Mouse (Mus musculus) embryo, embryonic 9.5 days (tissue): ENCODE results near the gene Trio.
"Not testable (repeated sequence)": the region's sequence is repeated elsewhere in the genome, so short reads cannot be mapped to it uniquely, and the experiment has no call there.

ENCODE experiments used
- DNase-seq: peaks from one replicate; pipeline ENCODE4 v3.0.0-alpha.2; 2017; ENCODE audit errors: extremely low spot score

Trio gene

DNA sequence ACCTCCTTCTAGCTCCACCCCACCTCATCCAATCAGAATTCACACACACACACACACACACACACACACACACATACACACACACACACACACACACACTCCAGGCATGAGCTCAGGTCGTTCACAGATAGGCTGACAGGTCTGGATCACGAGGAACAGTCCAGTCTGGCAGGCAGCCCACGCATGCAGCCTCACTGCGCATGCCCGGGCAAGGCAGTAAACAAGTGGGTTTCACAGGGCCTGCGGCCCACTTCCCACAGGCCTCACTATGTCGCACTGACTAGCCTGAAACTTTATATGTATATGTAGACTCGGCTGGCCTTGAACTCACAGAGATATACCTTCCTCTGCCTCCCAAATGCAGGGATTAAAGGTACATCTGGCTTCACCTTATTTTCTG, 305.4 kb downstream of the Trio start:
- DNase-seq = not testable (repeated sequence)

DNA sequence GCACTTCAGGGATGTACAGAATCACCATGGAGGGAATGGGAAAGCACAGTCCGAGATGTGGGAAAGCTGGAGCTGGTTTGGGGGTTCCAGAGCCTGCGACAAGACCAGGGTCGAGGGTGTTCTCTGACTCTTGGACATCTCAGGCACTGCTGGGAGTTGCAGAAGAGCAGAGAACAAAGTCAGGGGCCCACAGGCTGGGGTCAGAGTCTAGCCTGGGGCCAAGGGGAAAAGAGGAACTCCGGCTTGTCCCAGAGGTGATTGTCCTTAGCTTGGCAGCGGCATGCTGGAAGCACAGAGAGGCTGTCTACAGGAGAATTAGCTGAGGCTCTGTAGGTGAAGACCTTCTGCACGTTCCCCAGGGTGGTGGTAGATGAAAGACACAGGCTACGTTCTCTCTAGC, 307.0 kb downstream of the Trio start:
- no peak for DNase-seq

GRCm38 (mm10) chr15:27715331-27715730, 310.3 kb downstream of the Trio start:
- DNase-seq = peak; percentile 25

DNA sequence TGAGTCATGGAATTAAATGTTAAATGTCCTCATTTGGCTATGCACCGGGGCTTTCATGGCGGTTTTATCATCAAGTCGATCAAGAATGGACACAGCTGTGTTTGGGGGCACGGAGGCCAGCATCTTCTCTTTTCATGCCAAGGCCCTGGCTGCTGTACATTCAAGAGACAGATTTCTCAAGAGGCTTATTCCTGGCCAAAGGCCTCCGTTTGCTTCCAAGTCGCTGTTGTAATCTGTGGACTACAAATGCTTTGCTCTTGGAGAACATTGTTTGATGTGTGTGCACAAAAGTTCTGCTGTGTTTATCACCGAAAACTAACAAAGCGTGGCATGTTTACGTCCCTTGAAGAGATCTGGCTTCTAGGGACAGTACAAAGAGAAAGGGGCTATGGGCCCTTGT, 314.9 kb downstream of the Trio start:
- DNase-seq = no peak

GRCm38 (mm10) chr15:27708968-27709612, 316.6 kb downstream of the Trio start:
- DNase-seq = no peak

DNA sequence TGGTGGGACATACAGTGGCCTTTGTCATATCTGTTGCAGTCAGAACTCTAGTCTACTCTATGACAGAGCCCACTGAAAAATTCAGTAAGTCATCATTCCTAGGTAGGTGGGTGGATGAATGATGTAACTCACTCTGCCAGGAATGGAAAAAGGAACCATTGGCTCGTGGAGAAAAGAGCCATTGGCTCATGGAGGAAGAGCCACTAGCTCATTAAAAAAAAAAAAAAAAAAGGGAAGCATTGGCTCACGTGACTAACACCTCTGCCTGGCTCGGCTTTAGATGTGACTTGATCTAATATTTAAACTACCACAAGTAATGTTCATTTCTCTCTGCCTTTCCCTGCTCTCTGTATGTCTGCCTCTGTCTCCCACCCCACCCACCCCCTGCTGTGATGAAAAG, 317.1 kb downstream of the Trio start:
- DNase-seq = no peak

DNA sequence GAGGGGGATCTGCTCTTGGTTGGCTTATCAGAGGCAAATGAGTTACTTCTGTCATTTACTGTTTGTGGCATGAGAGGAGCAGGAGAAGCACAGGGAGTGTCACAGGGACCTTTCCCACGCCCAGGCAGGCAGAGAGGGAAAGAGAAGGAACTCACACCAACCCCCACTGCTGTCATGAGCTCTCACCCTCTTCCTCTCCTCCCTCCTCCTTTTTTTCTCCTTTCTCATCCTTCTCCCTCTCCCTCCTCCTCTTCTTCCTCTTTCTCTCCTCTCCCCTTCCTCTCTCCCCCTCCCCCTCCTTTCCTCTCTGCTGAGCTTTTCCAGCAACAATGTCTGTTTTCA, 322.7 kb downstream of the Trio start:
- DNase-seq = no peak

DNA sequence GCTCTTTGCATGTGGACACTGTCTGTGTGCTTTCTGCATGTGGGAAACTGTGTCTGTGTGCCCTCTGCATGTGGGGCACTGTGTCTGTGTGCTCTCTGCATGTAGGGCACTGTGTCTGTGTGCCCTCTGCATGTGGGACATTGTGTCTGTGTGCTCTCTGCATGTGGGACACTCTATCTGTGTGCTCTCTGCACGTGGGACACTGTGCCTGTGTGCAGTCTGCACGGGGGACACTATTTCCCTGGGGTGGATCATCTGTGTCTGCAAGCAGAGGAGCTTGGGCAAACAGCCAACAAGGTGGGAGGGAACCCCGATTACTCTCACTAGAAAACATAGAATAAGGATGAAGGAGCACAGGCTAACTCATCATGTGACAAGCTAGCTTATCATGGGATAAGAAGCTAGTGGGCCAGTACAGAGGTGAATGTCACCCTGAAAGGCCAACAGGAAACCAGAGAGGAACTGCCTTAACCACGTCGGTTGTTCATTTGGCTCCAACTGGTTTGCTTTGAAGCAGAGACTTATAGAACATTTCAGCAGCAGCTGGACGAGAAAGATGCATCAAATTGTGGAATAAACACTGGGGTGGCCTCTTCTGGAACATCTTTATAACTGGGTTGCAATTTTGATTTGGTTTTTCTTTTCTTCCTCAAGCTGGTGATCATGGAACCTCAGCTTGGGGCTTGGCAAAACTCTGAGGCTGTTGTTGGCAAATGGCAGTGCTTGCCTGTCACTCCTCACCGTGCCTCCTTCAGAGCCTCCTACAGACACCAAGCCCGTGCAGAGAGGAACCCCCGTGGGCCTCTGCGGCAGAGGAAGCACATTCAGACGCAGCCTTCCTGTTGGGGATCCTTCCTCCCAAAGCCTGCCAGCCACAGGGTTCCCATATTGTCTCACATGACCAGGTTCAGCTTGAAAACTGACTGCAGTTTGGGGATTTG, 323.3 kb downstream of the Trio start:
- no peak for DNase-seq

DNA sequence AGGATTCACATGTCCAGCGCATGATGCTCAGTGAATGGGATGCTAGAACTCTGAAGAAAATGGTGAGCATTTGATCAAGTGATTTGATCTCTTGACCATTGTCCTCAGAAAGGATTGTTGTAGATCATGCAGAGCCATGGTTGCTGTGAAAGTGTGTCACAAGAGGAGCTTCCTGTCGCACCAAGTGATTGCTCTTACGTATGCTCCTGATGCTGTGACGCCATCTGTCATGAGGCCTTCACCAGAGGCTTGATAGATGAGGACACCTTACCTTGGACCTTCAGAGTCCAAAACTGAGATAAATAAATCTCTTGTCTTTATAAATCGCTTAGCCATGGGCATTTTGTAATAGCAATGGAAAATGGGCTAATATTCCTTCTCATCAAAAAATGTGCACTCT, 328.0 kb downstream of the Trio start:
- DNase-seq = no peak

- DNase-seq = no peak
These were observed 332.4 kb downstream of the Trio start for GRCm38 (mm10) chr15:27693235-27693634.

- no peak for DNase-seq
These were observed 333.5 kb downstream of the Trio start for GRCm38 (mm10) chr15:27692161-27692560.

DNA sequence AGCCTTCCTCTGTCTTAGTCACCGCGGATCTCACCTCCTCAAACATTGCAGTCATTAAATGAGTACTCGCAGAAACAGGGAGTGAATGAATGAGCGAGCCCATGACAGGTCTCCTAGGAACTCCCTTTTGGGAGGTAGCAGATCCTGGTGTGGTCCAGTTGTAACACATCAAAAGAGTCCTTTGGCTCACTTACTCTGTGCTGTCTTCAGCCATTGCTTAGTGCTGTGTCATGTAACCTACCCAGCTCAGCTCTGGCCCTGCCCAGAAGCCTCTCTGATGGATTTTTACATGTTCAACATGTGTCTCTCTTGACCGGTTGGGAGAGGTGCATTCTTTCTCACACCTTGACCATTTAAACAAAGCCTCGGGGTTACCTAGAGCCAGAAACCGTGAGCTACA, 334.4 kb downstream of the Trio start:
- DNase-seq = no peak

GRCm38 (mm10) chr15:27688041-27688651, 337.5 kb downstream of the Trio start:
- no peak for DNase-seq

DNA sequence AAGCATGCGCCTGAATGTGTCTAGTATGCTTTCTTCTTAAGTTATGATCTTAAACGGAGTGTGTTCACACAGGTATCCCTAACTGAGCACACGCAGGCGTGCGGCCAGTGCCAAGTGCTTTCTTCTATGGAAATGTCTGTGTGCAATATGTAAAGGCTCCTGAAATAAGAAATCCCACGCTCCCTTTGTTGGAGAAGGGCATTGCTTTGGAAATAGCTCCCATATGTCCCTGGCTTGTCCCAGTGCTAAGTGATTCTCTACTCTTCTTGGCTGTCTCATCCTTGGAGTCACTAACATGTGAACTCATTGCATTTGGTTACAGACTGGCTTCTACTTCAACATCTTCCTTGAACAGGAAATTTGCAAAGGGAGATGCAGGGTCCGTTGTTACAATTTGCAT, 340.8 kb downstream of the Trio start:
- DNase-seq = no peak

- no peak for DNase-seq
These were observed 342.4 kb downstream of the Trio start for GRCm38 (mm10) chr15:27683206-27683605.

DNA sequence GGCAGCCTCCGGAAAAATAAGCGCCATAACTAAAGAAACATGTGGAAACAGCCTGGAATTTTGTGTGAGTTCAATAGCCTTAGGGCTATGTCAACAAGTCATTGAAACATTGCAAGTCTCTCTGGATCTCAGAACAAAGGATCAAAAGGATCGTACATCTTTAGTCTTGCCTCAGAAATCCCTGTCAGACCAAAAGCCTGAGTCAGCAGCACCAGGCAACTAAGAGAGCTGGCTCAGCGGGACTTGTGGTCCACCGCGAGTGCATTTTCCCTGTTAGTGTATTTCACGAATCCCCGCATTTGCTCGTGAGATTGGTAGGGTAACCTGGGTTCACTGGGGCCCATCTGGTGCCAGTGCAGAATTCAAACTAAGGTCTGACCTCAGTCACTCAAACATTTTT, 343.0 kb downstream of the Trio start:
- DNase-seq = peak; percentile 38

DNA sequence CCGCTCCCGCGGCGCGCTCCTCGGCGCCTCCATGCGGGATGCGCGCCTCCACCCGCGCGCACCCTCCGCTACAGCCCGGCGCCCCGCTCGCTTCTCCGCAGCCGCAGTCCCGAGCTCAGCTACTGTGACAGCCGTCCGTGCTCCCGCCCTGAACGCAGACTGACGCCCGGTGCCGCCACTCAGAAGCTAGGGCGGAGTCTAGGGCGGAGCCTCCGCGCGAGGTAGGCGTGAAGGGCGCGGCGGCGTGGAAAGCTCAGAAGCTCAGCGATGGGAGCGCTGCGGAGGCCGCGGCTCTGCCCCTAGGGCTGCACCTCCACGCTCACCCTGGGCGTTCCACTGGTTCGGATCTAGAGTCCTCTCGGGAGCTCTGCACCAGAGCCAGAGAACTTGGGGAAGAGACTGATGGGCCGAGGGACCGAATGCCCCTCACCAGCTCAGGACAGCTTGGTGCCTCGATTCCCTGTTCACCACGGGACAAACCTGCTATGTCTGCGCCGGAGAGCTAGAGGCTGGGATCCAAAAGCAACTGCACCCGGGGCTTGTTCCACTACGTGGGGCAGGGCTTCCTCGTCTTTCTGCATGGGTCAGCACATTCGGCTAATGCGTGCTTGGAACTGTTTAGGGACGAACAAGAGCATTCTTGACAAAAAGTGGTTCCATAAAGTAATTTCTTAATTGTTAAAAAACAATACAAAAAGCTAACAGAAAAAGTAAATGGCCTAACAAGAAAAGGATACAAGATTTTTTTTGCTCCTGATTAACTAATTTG, 344.0 kb downstream of the Trio start, which contains the start of gene Otulinl:
Gene Otulinl (minus strand): TSS at position 161 of the 769 bp plus-strand sequence.
- peak; percentile 92 for DNase-seq

GRCm38 (mm10) chr15:27680997-27681396, 344.7 kb downstream of the Trio start:
- no peak for DNase-seq
